Mouse (Mus musculus): ENCODE measurements around the gene Tm4sf19. TPM values are rescaled to one million over a fixed set of nuclear protein-coding genes. Genes with fewer than 3 reads are reported as not detected.

Tm4sf19 gene
- polyA plus RNA-seq, 2 experiments: 0.04 TPM; not detected in 1

DNA sequence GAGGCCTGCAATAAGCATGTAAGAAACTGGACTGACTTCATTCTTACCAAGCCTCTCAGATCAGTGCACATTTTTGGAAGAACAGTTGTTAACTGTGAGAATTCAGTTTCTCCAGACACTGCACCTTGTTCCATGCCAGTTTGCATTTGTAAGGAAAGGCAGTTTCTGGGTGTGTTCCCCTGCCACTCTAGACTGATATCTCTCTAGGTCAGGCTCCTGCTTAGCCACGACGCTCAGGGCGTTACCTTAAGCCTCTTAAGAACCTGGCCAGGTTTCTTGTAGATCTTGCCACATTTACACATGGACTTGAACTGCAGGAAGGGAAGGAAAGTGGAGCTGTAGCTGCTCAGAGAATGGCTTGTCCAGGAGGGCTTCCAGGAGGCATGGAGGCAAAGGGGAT, 49.4 kb downstream of the Tm4sf19 start:
- H3K4me1 ChIP-seq (replicated peaks; ENCODE audit: control insufficient read depth in 2 of 2, insufficient read depth in 2 of 2, low read length in 1 of 2): peaks cover 60 to 66% of the 10 kb centered on the region in 2 experiments
- peaks cover 30% of the 10 kb centered on the region for H3K36me3 ChIP-seq (replicated peaks; ENCODE audit: control insufficient read depth, insufficient read depth, low read depth)
- H3K27me3 ChIP-seq (ENCODE audit: control insufficient read depth, insufficient read depth, low read length): no peaks in the 10 kb centered on the region
- DNase-seq (ENCODE audit: low read depth in 3 of 3, low spot score in 3 of 3) (peak; percentile 78 to 82 (median 81)), ATAC-seq (ENCODE audit: insufficient read depth) (peak; percentile 95)
- H3K9me3 ChIP-seq (ENCODE audit: control insufficient read depth, low read length): no peaks in the 10 kb centered on the region
- WGBS (ENCODE audit: insufficient replicate concordance): 25% methylated on average over 3 of the region's 3 CpGs
- peak overlapping the region; percentile 49 to 55 for H3K4me3 ChIP-seq (ENCODE audit: insufficient read depth in 1 of 2, low read depth in 2 of 2, low read length in 2 of 2)
- peak overlapping the region; percentile 91 for H3K4me2 ChIP-seq (ENCODE audit: low read depth)
- peak; percentile 87 for TF ChIP-seq EP300 (IDR thresholded peaks at IDR 0.05; ENCODE audit: low read depth)
- TF ChIP-seq CTCF (IDR thresholded peaks at IDR 0.05; ENCODE audit: low read depth): no peak
- H3K9ac ChIP-seq (replicated peaks): peak overlapping the region; percentile 79
- peak overlapping the region; percentile 98 for H3K27ac ChIP-seq

DNA sequence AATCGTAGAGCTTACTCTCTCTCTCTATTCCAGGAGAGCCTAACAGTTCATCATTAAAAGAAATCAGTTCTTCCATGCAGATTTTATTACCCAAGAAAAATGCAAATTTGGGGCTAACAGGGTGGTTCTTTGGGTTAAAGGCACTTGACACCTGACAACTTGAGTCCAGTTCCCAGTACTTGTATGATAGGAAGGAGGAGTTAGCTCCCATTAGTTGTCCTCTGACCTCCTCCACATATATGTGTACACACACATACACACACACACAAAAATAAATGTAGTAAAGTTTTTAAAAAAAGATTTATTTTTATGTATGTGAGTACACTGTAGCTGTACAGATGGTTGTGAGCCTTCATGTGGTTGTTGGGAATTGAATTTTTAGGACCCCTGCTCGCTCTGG, 49.8 kb downstream of the Tm4sf19 start:
- Histone ChIP-seq H3K4me3 (ENCODE audit: insufficient read depth in 1 of 2, low read depth in 2 of 2, low read length in 2 of 2) (peak overlapping the region; percentile 49 to 55), H3K4me2 (ENCODE audit: low read depth) (peak overlapping the region; percentile 91), H3K36me3 (replicated peaks; ENCODE audit: control insufficient read depth, insufficient read depth, low read depth) (peaks cover 34% of the 10 kb centered on the region), H3K27me3 (ENCODE audit: control insufficient read depth, insufficient read depth, low read length) (no peaks in the 10 kb centered on the region), H3K9ac (replicated peaks) (peak overlapping the region; percentile 79), H3K27ac (peak overlapping the region; percentile 98), H3K9me3 (ENCODE audit: control insufficient read depth, low read length) (no peaks in the 10 kb centered on the region), H3K4me1 (replicated peaks; ENCODE audit: control insufficient read depth in 2 of 2, insufficient read depth in 2 of 2, low read length in 1 of 2) (peaks cover 60 to 61% of the 10 kb centered on the region in 2 experiments)
- DNase-seq (ENCODE audit: low read depth in 3 of 3, low spot score in 3 of 3): no peak
- TF ChIP-seq CTCF (IDR thresholded peaks at IDR 0.05; ENCODE audit: low read depth) (no peak), EP300 (IDR thresholded peaks at IDR 0.05; ENCODE audit: low read depth) (no peak)
- ATAC-seq (ENCODE audit: insufficient read depth): peak; percentile 58; the same call in 1 of the 2 replicates
- 72% methylated on average over 2 of the region's 2 CpGs for WGBS (ENCODE audit: insufficient replicate concordance)

DNA sequence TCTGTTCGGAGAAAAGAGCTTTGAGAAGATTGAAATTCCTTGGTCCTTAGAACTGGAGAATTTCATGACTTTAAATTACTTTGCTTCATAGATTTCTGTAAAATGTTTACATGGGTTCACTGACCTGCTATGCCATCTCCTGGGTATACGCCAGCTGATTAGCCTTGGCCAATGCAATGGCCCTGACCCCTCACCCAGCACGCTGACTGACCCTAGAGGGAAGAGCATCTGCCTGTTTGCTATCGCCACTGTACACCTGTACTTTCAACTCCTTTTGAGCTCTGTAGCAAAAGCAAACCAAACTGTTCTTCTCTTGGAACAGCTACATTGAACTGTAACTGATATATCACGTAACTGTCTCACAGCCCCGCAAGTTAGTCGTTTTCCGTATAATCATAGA, 52.8 kb downstream of the Tm4sf19 start:
- Histone ChIP-seq H3K27me3 (ENCODE audit: control insufficient read depth, insufficient read depth, low read length) (no peaks in the 10 kb centered on the region), H3K9ac (replicated peaks) (no peak overlapping the region), H3K4me3 (ENCODE audit: insufficient read depth in 1 of 2, low read depth in 2 of 2, low read length in 2 of 2) (no peak overlapping the region), H3K9me3 (ENCODE audit: control insufficient read depth, low read length) (no peaks in the 10 kb centered on the region), H3K4me2 (ENCODE audit: low read depth) (no peak overlapping the region), H3K36me3 (replicated peaks; ENCODE audit: control insufficient read depth, insufficient read depth, low read depth) (peaks cover 51% of the 10 kb centered on the region), H3K27ac (no peak overlapping the region), H3K4me1 (replicated peaks; ENCODE audit: control insufficient read depth in 2 of 2, insufficient read depth in 2 of 2, low read length in 1 of 2) (peaks cover 51 to 58% of the 10 kb centered on the region in 2 experiments)
- TF ChIP-seq EP300 (IDR thresholded peaks at IDR 0.05; ENCODE audit: low read depth): no peak
- no peak for TF ChIP-seq CTCF (IDR thresholded peaks at IDR 0.05; ENCODE audit: low read depth)
- no peak for DNase-seq (ENCODE audit: low read depth in 3 of 3, low spot score in 3 of 3)
- ATAC-seq (ENCODE audit: insufficient read depth): no peak
- WGBS (ENCODE audit: insufficient replicate concordance): 86% methylated on average over 8 of the region's 8 CpGs

DNA sequence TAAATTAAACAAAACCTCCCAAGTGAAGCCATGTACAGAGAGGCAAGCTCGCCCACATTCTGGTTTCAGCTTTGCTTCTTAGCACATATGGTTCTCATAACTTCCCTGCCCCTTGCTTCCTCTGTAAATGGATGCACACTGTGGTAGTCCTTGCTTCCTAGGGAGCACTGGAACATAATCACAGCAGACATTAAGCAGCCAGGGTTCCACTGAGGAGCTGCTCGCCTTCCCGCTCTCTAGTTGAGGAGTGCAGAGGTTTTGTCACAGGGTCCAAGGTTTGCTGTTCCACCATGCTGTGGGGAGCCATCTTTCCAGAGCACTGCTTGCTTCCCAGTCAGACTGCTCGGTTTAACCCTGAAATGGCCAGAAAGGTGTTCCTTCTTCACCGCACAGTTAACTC, 54.3 kb downstream of the Tm4sf19 start:
- Histone ChIP-seq H3K4me2 (ENCODE audit: low read depth) (no peak overlapping the region), H3K27ac (no peak overlapping the region), H3K27me3 (ENCODE audit: control insufficient read depth, insufficient read depth, low read length) (no peaks in the 10 kb centered on the region), H3K9me3 (ENCODE audit: control insufficient read depth, low read length) (no peaks in the 10 kb centered on the region), H3K9ac (replicated peaks) (no peak overlapping the region), H3K36me3 (replicated peaks; ENCODE audit: control insufficient read depth, insufficient read depth, low read depth) (peaks cover 51% of the 10 kb centered on the region), H3K4me3 (ENCODE audit: insufficient read depth in 1 of 2, low read depth in 2 of 2, low read length in 2 of 2) (no peak overlapping the region), H3K4me1 (replicated peaks; ENCODE audit: control insufficient read depth in 2 of 2, insufficient read depth in 2 of 2, low read length in 1 of 2) (peaks cover 37 to 48% of the 10 kb centered on the region in 2 experiments)
- ATAC-seq (ENCODE audit: insufficient read depth) (no peak), DNase-seq (ENCODE audit: low read depth in 3 of 3, low spot score in 3 of 3) (no peak)
- no peak for TF ChIP-seq CTCF (IDR thresholded peaks at IDR 0.05; ENCODE audit: low read depth)
- WGBS (ENCODE audit: insufficient replicate concordance): 90% methylated on average over 5 of the region's 5 CpGs

DNA sequence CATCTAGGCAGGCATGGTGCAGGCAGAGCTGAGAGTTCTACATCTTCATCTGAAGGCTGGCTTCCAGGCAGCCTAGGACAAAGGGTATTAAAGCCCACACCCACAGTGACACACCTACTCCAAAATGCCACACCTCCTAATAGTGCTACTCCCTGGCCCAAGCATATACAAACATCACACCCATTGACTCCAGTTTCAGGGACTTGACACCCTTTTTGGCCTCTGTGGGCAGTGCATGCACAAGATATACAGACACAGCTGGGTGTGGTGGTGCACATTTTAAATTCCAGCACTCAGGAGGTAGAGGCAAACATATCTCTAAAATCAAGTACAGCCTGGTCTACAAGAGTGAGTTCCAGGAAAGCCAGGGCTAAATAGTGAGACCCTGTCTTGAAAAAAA, 55.8 kb downstream of the Tm4sf19 start:
- H3K27ac ChIP-seq: no peak overlapping the region
- peak; percentile 79 for ATAC-seq (ENCODE audit: insufficient read depth)
- peaks cover 51% of the 10 kb centered on the region for H3K36me3 ChIP-seq (replicated peaks; ENCODE audit: control insufficient read depth, insufficient read depth, low read depth)

More for the DNA sequence above, 55.8 kb downstream of the Tm4sf19 start:
- Histone ChIP-seq H3K9ac (replicated peaks) (no peak overlapping the region), H3K4me2 (ENCODE audit: low read depth) (no peak overlapping the region), H3K4me1 (replicated peaks; ENCODE audit: control insufficient read depth in 2 of 2, insufficient read depth in 2 of 2, low read length in 1 of 2) (peaks cover 23 to 35% of the 10 kb centered on the region in 2 experiments), H3K27me3 (ENCODE audit: control insufficient read depth, insufficient read depth, low read length) (no peaks in the 10 kb centered on the region), H3K4me3 (ENCODE audit: insufficient read depth in 1 of 2, low read depth in 2 of 2, low read length in 2 of 2) (no peak overlapping the region), H3K9me3 (ENCODE audit: control insufficient read depth, low read length) (no peaks in the 10 kb centered on the region)
- DNase-seq (ENCODE audit: low read depth in 3 of 3, low spot score in 3 of 3): peak in 1 of 3 experiments; percentile 59
- no peak for TF ChIP-seq EP300 (IDR thresholded peaks at IDR 0.05; ENCODE audit: low read depth)
- no peak for TF ChIP-seq CTCF (IDR thresholded peaks at IDR 0.05; ENCODE audit: low read depth)
